Mouse (Mus musculus) testis, postnatal 10 days (tissue): ENCODE data around the gene Syt3.

Experiments used
- DNase-seq: peaks from one replicate; pipeline ENCODE4 v3.0.0; 2021; ENCODE audit warnings: low spot score

Gene Syt3

DNA sequence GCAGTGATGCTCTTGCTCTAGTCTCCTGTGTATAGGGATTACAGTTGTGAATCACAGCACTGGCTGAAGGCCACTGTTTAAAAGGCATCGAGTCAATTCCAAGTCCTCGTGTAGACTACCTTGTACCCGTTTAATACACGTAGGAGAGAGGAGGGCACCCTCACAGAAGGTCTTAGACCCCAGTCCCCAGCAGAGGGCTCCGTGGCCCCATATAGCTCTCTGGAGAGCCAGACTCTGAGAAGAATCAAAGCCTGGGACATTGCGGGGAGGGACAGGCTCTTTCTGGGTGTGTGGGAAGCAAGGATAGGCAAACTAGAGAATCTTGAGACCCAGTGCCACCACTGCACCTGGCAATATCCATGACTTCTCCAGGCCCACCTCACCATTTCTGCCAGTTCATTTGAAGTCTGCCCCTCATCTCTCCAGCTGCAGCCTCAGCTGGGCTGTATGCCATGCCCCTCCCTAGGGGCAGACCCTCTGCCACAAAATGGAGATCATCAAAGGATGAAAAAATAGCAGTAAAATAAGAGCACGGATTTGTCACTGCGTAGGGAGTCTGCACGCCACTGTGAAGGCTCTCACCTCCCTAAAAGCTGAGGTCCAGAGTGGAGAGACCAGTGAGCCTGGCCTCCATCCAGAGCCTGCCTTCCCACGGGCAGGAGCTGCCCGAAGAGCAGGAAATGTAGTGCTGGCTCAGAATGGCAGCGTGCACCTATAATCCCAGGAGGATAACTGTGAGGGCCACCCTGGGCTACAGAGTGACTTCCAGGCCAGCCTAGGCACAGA is 62.4 kb downstream of the Syt3 start:
- DNase-seq: no peak
